Mouse (Mus musculus) lung, adult 2 months (tissue): ENCODE measurements around the gene Rbbp8nl.
"Not testable (repeated sequence)": the region's sequence is repeated elsewhere in the genome, so short reads cannot be mapped to it uniquely, and the experiment has no call there.

ENCODE experiments used
- CTCF ChIP-seq: fragments of 200-500 bp; IDR thresholded peaks from 2 replicates; pipeline ENCODE4 v1.5.1; 2011; ENCODE audit warnings: mild to moderate bottlenecking, low read length, control low read depth; ENCODE audit not compliant: insufficient read depth
- POLR2A ChIP-seq: fragments of 200-500 bp; IDR thresholded peaks from 2 replicates; pipeline ENCODE4 v1.6.1; 2011; ENCODE audit warnings: low read depth, mild to moderate bottlenecking, control low read depth, low read length, borderline replicate concordance; ENCODE audit errors: extremely low read depth

DNA sequence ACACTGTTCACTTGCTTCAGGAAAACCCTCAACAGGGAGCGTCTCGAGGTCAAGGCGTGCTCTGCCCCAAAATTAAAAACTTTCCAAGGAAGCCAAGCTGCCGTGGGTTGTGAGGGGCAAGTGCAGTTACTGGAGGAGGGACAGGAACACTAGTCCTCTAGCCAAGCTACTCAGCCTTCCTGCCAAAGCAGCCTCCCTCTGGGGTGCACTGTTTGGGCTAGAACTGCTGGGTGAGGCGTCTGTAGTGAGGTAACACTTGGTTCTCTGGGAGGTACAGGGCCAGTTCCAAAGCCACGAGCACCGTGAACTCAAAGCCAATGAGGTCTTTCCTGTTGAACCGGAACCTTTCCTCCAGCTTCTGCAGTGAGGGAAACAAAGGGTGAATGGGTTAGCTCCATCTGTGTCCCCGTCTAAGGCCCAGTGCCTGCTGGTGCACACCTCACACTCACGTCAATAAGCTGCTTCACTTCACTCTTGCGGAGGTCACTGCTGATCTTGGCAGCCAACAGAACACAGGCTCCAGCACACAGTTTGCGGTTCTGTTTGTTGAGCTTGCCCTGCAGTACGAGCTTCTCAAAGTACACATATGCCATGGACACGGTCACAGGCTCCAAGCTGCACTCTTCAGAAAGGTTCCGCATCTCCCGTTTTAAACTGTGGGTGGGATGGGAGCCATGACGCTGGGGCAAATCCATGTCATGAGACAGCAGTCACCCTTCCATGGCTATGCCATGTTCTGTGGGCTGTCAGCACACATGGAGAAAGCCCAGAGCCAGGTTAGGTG, 29.7 kb downstream of the Rbbp8nl start:
- TF ChIP-seq CTCF, POLR2A: not testable (repeated sequence)
